Mouse (Mus musculus): ENCODE results near the gene Siah1b. TPM values are rescaled to one million over a fixed set of nuclear protein-coding genes. Genes with fewer than 3 reads are reported as not detected.

The Siah1b gene
- total and polyA plus RNA-seq, 3 experiments = 17.5 to 20.6 (median 19.3) TPM

DNA sequence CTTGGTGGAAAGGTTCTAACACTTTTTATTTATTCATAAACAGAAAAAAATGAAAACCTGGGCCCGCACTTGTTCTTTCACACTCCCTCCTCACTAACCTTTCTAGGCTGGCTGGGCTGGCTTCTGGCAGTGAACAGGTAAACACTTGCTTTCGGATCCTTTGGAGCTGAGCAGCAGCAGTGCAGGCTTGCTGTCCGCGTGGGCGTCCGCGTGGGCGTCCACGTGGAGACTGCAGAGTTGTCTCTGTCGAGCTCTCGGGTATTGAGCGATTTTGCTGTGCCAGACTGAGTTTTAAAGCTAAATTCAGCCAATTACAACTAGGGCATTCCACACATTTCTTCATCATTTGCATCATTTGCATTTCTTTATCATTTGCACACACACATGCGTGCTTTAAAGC lies 34.2 kb downstream of the Siah1b start:
- ATAC-seq (ENCODE audit: extremely low read depth, insufficient number of reproducible peaks, low FRiP score, poor library complexity, severe bottlenecking) (no peak), DNase-seq (ENCODE audit: low spot score) (no peak)
- no peaks in the 10 kb centered on the region for H3K9me3 ChIP-seq (replicated peaks)
- no peaks in the 10 kb centered on the region for H3K4me1 ChIP-seq (ENCODE audit: insufficient read depth, low read depth, low read length)
- H3K27me3 ChIP-seq (ENCODE audit: insufficient read depth, low read length) = no peaks in the 10 kb centered on the region
- H3K36me3 ChIP-seq (replicated peaks) = no peaks in the 10 kb centered on the region
- no peak overlapping the region for H3K4me3 ChIP-seq (ENCODE audit: low read depth, low read length)
- no peak for TF ChIP-seq TAL1 (conservative IDR thresholded peaks at IDR 0.05; ENCODE audit: low read depth, low read length)
- no peak for TF ChIP-seq POLR2AphosphoS5 (IDR thresholded peaks at IDR 0.05; ENCODE audit: insufficient replicate concordance, low read depth, low read length)
- TF ChIP-seq GATA1 (IDR thresholded peaks at IDR 0.05; ENCODE audit: borderline replicate concordance, low read length) = no peak
- TF ChIP-seq GATA2 (IDR thresholded peaks at IDR 0.05; ENCODE audit: borderline replicate concordance, low read depth, low read length) = no peak
- no peak for TF ChIP-seq CTCF (IDR thresholded peaks at IDR 0.05; ENCODE audit: low read depth, low read length)

DNA sequence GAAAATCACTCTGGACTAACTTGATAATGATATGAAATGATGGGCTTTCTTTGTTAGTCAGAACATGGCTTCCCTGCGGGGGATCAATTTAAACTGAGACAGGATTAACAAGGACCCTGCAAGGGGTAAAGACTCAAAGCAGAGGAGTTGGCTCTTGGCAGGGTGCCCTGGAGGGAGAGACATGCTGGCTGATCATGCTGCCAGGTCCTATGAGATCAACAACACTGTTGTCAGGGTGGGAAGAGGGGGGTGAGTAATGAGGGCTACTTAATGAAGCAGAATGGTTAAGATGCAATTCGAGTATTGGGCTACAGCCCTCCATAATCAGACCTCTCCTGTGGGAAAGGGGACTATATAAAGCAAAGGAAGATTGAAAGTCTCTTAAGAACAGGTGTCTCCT lies 37.4 kb downstream of the Siah1b start:
- no peaks in the 10 kb centered on the region for H3K27me3 ChIP-seq (ENCODE audit: insufficient read depth, low read length)
- ATAC-seq (ENCODE audit: extremely low read depth, insufficient number of reproducible peaks, low FRiP score, poor library complexity, severe bottlenecking) (no peak), DNase-seq (ENCODE audit: low spot score) (no peak)
- no peak for TF ChIP-seq POLR2AphosphoS5 (IDR thresholded peaks at IDR 0.05; ENCODE audit: insufficient replicate concordance, low read depth, low read length)
- no peak for TF ChIP-seq CTCF (IDR thresholded peaks at IDR 0.05; ENCODE audit: low read depth, low read length)
- no peak for TF ChIP-seq GATA2 (IDR thresholded peaks at IDR 0.05; ENCODE audit: borderline replicate concordance, low read depth, low read length)
- no peak for TF ChIP-seq GATA1 (IDR thresholded peaks at IDR 0.05; ENCODE audit: borderline replicate concordance, low read length)
- TF ChIP-seq TAL1 (conservative IDR thresholded peaks at IDR 0.05; ENCODE audit: low read depth, low read length) = no peak
- no peak overlapping the region for H3K4me3 ChIP-seq (ENCODE audit: low read depth, low read length)
- H3K4me1 ChIP-seq (ENCODE audit: insufficient read depth, low read depth, low read length) = no peaks in the 10 kb centered on the region
- no peaks in the 10 kb centered on the region for H3K9me3 ChIP-seq (replicated peaks)
- H3K36me3 ChIP-seq (replicated peaks) = no peaks in the 10 kb centered on the region

GRCm38 (mm10) chrX:164035931-164036330 lies 40.4 kb downstream of the Siah1b start:
- H3K27me3 ChIP-seq (ENCODE audit: insufficient read depth, low read length) = no peaks in the 10 kb centered on the region
- no peaks in the 10 kb centered on the region for H3K4me1 ChIP-seq (ENCODE audit: insufficient read depth, low read depth, low read length)
- no peaks in the 10 kb centered on the region for H3K9me3 ChIP-seq (replicated peaks)
- H3K36me3 ChIP-seq (replicated peaks) = no peaks in the 10 kb centered on the region
- TF ChIP-seq GATA2 (IDR thresholded peaks at IDR 0.05; ENCODE audit: borderline replicate concordance, low read depth, low read length) (no peak), POLR2AphosphoS5 (IDR thresholded peaks at IDR 0.05; ENCODE audit: insufficient replicate concordance, low read depth, low read length) (no peak), TAL1 (conservative IDR thresholded peaks at IDR 0.05; ENCODE audit: low read depth, low read length) (no peak), CTCF (IDR thresholded peaks at IDR 0.05; ENCODE audit: low read depth, low read length) (no peak), GATA1 (IDR thresholded peaks at IDR 0.05; ENCODE audit: borderline replicate concordance, low read length) (no peak)
- ATAC-seq (ENCODE audit: extremely low read depth, insufficient number of reproducible peaks, low FRiP score, poor library complexity, severe bottlenecking) = no peak
- DNase-seq (ENCODE audit: low spot score) = no peak
- H3K4me3 ChIP-seq (ENCODE audit: low read depth, low read length) = no peak overlapping the region

- Histone ChIP-seq H3K9me3 (replicated peaks) (no peaks in the 10 kb centered on the region), H3K4me3 (ENCODE audit: low read depth, low read length) (no peak overlapping the region), H3K4me1 (ENCODE audit: insufficient read depth, low read depth, low read length) (no peaks in the 10 kb centered on the region), H3K36me3 (replicated peaks) (no peaks in the 10 kb centered on the region), H3K27me3 (ENCODE audit: insufficient read depth, low read length) (no peaks in the 10 kb centered on the region)
- TF ChIP-seq POLR2AphosphoS5 (IDR thresholded peaks at IDR 0.05; ENCODE audit: insufficient replicate concordance, low read depth, low read length) (no peak), GATA2 (IDR thresholded peaks at IDR 0.05; ENCODE audit: borderline replicate concordance, low read depth, low read length) (no peak), TAL1 (conservative IDR thresholded peaks at IDR 0.05; ENCODE audit: low read depth, low read length) (no peak), CTCF (IDR thresholded peaks at IDR 0.05; ENCODE audit: low read depth, low read length) (no peak), GATA1 (IDR thresholded peaks at IDR 0.05; ENCODE audit: borderline replicate concordance, low read length) (no peak)
- DNase-seq (ENCODE audit: low spot score) = no peak
- ATAC-seq (ENCODE audit: extremely low read depth, insufficient number of reproducible peaks, low FRiP score, poor library complexity, severe bottlenecking) = no peak
Observed at GRCm38 (mm10) chrX:164035401-164035800, 40.9 kb downstream of the Siah1b start.

GRCm38 (mm10) chrX:164032526-164032925 lies 43.8 kb downstream of the Siah1b start:
- H3K4me3 ChIP-seq (ENCODE audit: low read depth, low read length) = no peak overlapping the region
- H3K27me3 ChIP-seq (ENCODE audit: insufficient read depth, low read length) = no peaks in the 10 kb centered on the region
- no peaks in the 10 kb centered on the region for H3K36me3 ChIP-seq (replicated peaks)
- H3K9me3 ChIP-seq (replicated peaks) = no peaks in the 10 kb centered on the region
- peaks cover 4% of the 10 kb centered on the region for H3K4me1 ChIP-seq (ENCODE audit: insufficient read depth, low read depth, low read length)
- TF ChIP-seq CTCF (IDR thresholded peaks at IDR 0.05; ENCODE audit: low read depth, low read length) (no peak), POLR2AphosphoS5 (IDR thresholded peaks at IDR 0.05; ENCODE audit: insufficient replicate concordance, low read depth, low read length) (no peak), GATA1 (IDR thresholded peaks at IDR 0.05; ENCODE audit: borderline replicate concordance, low read length) (no peak), GATA2 (IDR thresholded peaks at IDR 0.05; ENCODE audit: borderline replicate concordance, low read depth, low read length) (no peak), TAL1 (conservative IDR thresholded peaks at IDR 0.05; ENCODE audit: low read depth, low read length) (no peak)
- no peak for DNase-seq (ENCODE audit: low spot score)
- ATAC-seq (ENCODE audit: extremely low read depth, insufficient number of reproducible peaks, low FRiP score, poor library complexity, severe bottlenecking) = no peak

DNA sequence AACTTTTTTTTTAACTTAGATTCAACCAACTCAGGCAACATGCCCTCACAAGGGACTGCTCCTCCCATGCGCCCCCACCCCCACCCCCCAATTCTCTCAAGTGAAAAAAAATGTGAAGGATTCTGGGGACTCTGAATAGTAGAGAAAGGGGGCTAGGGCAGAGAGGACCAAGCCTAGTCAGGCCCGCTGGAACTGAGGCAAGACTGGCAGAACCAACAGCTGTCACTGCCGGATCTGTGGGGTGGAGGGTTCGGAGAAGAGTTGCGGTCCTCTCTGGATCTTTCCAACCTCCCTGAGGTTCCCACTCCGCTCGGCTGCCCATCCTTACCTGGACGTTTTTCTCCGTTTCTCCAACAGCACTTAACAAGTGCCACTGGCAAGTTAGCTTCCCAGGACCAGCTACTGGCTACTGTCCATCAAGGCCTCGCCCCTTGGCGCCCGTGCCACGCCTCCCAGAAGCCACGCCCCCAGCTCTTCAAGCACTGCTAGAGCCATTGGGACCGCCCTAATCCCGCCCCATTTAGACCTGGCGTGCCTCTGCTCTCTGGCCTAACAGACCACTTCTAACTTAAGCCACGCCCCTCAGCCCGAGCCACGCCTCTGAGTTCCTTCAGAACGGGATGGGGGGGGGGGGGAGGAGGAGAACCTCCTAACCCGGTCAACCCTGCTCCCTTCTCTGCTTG lies 48.5 kb downstream of the Siah1b start, which contains the start of gene Car5b:
Gene Car5b (minus strand): TSS at position 391 of the 683 bp plus-strand sequence.
- no peak for TF ChIP-seq GATA1 (IDR thresholded peaks at IDR 0.05; ENCODE audit: borderline replicate concordance, low read length)
- DNase-seq (ENCODE audit: low spot score) = peak; percentile 9
- peak within 1 kb of the TSS; percentile 50; the same call in 1 of the 2 replicates for H3K4me3 ChIP-seq (ENCODE audit: low read depth, low read length)
- H3K9me3 ChIP-seq (replicated peaks) = no peaks in the 10 kb centered on the region
- H3K36me3 ChIP-seq (replicated peaks) = no peaks in the 10 kb centered on the region
- peak; percentile 84 for ATAC-seq (ENCODE audit: extremely low read depth, insufficient number of reproducible peaks, low FRiP score, poor library complexity, severe bottlenecking)
- peaks cover 4% of the 10 kb centered on the region for H3K4me1 ChIP-seq (ENCODE audit: insufficient read depth, low read depth, low read length)
- 0 out of 2 replicates have a peak, but pooled peaks cover 3% of the 10 kb centered on the region for H3K27me3 ChIP-seq (ENCODE audit: insufficient read depth, low read length)

Other genes with a start within 250 kb of the Siah1b start
- gene Ap1s2, start 167.5 kb downstream of the Siah1b start, total RNA-seq (2014; fragmentation: Nextera tagmentation) = 15.4 and 17.1 TPM in 2 replicates
- 20.6 and 21.0 TPM in 2 replicates for gene Ap1s2, start 167.5 kb downstream of the Siah1b start, total RNA-seq (2017)
- gene Ap1s2, start 167.5 kb downstream of the Siah1b start, polyA plus RNA-seq (2012) = 5.7 and 7.5 TPM in 2 replicates
- 57.5 and 69.0 TPM in 2 replicates for gene Zrsr2, start 117.8 kb downstream of the Siah1b start, total RNA-seq (2014; fragmentation: Nextera tagmentation)
- gene Zrsr2, start 117.8 kb downstream of the Siah1b start, total RNA-seq (2017) = 28.2 and 43.6 TPM in 2 replicates
- 31.9 and 32.0 TPM in 2 replicates for gene Zrsr2, start 117.8 kb downstream of the Siah1b start, polyA plus RNA-seq (2012)
- 0.23 and 0.39 TPM in 2 replicates for gene Car5b, start 48.5 kb downstream of the Siah1b start, total RNA-seq (2014; fragmentation: Nextera tagmentation)
- 0.29 and 0.33 TPM in 2 replicates for gene Car5b, start 48.5 kb downstream of the Siah1b start, total RNA-seq (2017)
- not detected in 2 replicates for gene Car5b, start 48.5 kb downstream of the Siah1b start, polyA plus RNA-seq (2012)
- gene Cltrn, start 12.3 kb upstream of the Siah1b start, total RNA-seq (2014; fragmentation: Nextera tagmentation) = not detected in 2 replicates
- gene Cltrn, start 12.3 kb upstream of the Siah1b start, total RNA-seq (2017) = 0.29 and 0.49 TPM in 2 replicates
- gene Cltrn, start 12.3 kb upstream of the Siah1b start, polyA plus RNA-seq (2012) = 0.04 TPM in 1 of 2 replicates, not detected in the other
- gene Ace2, start 62.8 kb upstream of the Siah1b start, total RNA-seq (2014; fragmentation: Nextera tagmentation) = 0.19 TPM in 1 of 2 replicates, not detected in the other
- 0.05 and 0.12 TPM in 2 replicates for gene Ace2, start 62.8 kb upstream of the Siah1b start, total RNA-seq (2017)
- gene Ace2, start 62.8 kb upstream of the Siah1b start, polyA plus RNA-seq (2012) = not detected in 2 replicates
- gene Bmx, start 181.7 kb upstream of the Siah1b start, total RNA-seq (2014; fragmentation: Nextera tagmentation) = not detected in 2 replicates
- 0.05 TPM in 1 of 2 replicates, not detected in the other for gene Bmx, start 181.7 kb upstream of the Siah1b start, total RNA-seq (2017)
- not detected in 2 replicates for gene Bmx, start 181.7 kb upstream of the Siah1b start, polyA plus RNA-seq (2012)
- not detected in 2 replicates for gene Pir, start 192.9 kb upstream of the Siah1b start, total RNA-seq (2014; fragmentation: Nextera tagmentation)
- gene Pir, start 192.9 kb upstream of the Siah1b start, total RNA-seq (2017) = 0.22 TPM in 1 of 2 replicates, not detected in the other
- not detected in 2 replicates for gene Pir, start 192.9 kb upstream of the Siah1b start, polyA plus RNA-seq (2012)